Mouse (Mus musculus): ENCODE results near the gene Amigo2. TPM values are rescaled to one million over a fixed set of nuclear protein-coding genes. Genes with fewer than 3 reads are reported as not detected.

Amigo2 gene
- 3.5 and 4.4 TPM in 2 replicates for total RNA-seq (2017)

DNA sequence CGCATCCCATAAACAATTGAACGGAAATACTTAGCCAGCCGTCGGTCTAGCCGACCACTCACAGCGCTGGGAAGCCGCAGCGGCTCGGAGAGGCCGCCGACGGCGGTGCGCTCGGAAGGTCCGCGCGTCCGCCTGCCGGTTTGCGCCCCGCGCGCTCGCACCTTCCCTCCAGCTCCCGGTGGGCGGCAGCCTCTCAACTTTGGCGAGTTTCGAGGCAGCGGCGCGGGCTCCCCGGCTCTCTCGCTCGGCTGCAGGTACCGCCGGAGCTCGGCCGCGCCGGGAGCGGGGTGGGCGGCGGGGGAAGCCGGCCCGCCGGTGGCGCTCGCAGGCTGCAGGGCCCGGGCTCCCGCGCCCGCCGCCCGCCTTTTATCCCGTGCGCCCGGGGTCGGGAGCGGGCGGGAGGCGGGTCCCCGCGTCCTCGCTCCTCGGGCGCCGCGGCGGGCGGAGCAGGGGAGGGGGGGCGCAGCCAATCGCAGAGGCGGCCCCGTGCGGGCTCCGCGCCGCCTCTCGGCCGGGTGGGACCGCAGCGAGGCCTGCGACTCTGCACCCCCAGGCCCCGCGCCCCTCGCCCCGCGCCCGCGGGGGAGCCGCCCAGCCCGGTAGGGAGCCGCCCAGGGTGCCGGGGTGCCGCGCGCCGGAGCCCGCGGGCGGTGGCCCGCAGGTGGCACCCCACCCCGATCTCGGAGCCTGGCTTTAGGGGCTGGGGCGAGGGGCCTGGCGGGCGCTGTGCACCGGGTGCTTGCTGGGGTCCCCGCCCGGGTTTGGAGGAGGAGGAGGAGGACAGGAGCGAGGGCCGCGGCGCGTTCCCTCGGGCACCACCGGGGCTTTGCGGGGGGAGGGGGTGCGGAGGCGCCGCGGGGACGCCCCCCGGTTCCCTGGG, at the start of gene Amigo2, which contains the start of gene Pced1b:
Gene Amigo2 (minus strand): TSS at position 377 of the 880 bp plus-strand sequence.
Gene Pced1b (plus strand): TSS at position 197 of the 880 bp plus-strand sequence.
- no peak for ATAC-seq (replicated peaks; ENCODE audit: low read depth, poor library complexity, severe bottlenecking)

DNA sequence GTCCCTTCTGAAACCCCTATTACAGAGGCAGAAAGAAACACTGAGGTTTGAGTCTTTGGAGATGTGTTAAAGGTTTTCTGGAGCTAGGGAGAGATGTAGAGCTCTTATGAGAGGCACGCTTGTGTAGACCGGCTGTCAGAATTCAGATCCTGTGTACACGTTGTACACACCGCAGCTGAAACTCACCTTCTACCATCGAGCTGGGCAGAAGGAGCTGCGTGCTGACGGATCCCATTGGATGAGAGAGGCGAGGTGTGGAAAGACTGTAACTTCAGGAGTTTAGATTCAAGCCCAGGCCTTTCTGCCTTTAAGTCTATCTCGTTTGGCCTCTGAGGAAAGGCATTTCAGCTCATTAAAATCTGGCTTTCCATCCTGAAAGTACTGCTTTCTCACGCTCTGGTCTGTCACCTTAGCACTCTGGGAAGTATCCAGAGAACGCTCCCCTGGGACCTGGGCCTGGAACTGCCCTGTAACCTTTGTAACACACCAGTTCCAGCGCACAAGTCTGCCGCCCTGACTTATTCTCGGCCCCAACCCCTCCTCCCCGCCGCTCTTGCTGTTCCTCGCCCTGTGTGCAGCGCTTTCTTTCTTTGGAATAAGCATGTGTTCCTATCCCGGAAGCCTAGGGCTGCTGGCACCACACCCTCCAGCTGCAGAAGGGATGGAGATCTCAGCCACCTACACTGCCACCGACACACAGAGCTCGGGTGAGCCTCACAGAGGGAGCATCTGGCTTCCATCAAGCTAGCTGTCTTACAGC, 44.4 kb upstream of the Amigo2 start:
- no peak for ATAC-seq (replicated peaks; ENCODE audit: low read depth, poor library complexity, severe bottlenecking)

DNA sequence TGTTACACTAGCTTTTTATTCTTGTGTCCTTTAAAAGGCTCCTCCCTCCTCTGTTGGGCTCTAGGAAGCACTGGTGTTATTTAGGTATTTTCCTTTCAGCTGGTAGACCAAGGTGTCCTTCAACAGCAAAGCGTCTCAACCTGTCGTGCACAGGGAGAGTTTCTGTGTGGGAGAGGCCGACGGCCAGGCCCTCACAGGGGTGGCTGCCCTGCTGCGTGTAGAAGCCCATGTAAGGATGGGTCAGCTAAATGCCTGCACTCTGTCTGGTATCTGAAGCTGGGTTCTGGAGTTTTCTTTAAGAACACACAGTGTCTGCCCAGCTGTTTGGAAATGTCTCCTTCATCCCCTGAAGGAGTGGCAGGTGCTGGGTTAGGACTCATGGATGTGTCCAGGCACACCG, 43.3 kb upstream of the Amigo2 start:
- ATAC-seq (replicated peaks; ENCODE audit: low read depth, poor library complexity, severe bottlenecking) = no peak

DNA sequence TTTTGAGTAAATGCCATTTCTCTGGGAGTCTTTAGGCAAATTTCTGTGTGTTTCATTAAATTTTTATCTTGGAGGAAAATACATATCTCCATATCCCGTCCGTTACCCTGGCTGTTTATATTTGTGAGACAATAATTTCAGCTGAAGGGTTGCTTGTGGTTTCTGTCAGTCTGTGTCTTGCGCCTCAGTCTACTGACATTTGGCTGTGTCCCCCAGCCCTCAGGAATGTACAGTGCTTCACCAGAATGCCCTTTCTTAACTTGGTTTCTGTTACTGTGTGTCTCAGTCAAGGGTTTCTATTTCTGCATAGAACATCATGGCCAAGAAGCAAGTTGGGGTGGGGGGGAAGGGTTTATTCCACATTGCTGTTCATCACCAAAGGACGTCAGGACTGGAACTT, 42.1 kb upstream of the Amigo2 start:
- ATAC-seq (replicated peaks; ENCODE audit: low read depth, poor library complexity, severe bottlenecking) = no peak

DNA sequence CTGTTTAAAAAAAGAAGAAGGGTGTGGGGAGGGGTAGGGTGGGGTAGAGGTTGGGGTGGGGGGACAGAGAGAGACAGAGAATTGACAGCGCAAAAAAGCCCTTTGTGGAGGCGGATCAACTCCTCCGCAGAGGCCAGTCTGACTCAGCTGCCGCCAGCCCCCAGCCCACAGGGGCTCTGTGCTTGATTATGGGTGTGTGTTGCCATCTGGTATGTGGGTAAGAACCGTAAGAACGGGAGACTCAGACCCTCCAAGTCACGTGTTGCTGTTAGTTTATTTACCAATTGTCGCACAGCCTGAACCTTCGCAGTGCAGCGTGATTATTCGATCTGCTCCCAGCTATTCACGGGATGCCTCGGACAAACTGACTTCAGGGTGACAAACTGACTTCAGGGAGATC, 41.6 kb upstream of the Amigo2 start:
- no peak for ATAC-seq (replicated peaks; ENCODE audit: low read depth, poor library complexity, severe bottlenecking)

DNA sequence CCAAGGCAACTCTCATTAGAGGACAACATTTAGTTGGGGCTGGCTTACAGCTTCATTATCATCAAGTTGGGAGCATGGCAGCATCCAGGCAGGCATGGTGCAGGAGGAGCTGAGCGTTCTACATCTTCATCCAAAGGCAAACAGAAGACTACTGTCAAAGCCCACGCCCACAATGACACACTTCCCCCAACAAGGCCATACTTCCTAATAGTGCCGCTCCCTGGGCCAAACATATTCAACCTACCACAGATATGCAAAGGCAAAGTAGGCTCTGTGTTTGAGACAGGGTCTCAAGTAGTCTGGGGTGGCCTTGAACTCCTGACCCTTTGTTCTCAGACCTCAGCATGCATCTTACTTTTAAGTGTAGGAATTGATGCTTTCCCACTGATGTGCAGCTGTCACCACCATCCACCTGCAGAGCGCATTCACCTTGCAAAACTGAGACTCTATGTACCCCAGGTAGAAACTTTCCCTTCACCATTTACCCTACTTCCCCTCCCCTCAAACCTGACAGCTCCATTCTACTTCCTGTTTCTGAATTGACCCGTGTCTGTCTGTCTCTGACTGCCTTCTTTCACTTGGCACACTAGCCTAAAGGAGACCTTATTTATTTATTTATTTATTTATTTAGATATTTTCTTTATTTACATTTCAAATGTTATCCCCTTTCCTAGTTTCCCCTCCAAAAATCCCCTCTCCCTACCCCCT, 40.5 kb upstream of the Amigo2 start:
- no peak for ATAC-seq (replicated peaks; ENCODE audit: low read depth, poor library complexity, severe bottlenecking)

DNA sequence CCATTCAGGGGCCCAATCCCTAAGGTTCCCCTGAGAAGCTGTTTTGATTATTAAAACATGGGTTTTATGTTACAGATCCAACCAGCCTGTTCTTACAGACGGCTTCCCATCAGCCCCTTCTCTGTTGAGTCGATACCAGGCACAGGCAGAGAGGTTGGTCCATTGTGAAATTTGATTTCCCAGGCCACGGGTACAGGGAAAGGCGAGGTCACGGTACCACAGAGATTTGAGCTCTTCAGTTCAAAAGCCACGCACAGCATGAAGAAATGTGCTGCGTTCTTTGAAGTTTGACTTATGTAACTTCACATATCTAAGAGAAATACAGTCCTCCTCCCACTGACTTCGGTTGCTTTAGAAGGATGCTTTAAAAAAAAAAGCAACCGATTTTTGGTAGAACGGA, 39.6 kb upstream of the Amigo2 start:
- no peak for ATAC-seq (replicated peaks; ENCODE audit: low read depth, poor library complexity, severe bottlenecking)

DNA sequence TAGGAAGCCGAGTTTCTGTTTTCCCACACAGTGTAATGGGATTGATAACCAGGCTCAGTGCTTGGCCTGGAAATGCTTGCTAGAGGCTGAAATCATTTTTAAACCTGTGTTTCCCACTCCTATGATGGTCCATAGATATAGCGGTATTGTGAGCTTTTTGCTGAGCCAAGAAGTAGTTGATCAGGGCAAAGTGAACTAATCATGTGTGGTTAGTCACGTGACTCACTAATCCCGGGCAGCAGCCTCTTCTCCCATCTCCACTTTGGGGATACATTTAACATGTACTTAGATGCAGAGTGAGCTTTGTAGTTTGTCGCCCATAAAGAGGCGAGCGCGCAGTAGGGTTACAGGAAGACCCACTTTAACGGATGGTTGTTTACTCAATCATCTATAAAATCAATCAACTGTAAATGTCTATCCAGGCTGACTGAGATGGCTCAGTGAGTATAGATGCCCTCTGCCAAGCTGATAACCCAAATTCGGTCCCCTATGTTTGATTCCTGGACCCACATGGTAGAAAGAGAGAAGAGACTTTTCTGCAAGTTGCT, 38.7 kb upstream of the Amigo2 start:
- ATAC-seq (replicated peaks; ENCODE audit: low read depth, poor library complexity, severe bottlenecking) = no peak

DNA sequence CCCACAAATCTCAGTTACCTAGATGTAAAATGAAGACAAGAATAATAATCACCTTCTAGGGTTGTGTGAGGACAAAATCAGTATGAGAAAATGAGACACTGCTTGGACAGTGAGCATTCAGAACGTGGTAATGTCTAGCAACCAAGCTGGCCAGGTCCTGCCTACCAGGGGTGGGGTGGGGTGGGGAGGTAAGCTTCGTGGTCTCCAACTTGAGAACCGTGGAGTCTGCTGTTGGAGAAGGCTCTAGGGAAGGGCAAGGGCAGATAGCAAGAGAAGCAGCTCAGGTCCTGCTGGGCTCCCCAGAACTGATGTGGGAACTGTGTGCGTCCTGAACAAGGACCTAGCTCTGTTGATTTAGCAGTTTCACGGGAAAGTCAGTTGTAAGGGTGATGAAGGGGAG, 37.1 kb upstream of the Amigo2 start:
- no peak for ATAC-seq (replicated peaks; ENCODE audit: low read depth, poor library complexity, severe bottlenecking)

DNA sequence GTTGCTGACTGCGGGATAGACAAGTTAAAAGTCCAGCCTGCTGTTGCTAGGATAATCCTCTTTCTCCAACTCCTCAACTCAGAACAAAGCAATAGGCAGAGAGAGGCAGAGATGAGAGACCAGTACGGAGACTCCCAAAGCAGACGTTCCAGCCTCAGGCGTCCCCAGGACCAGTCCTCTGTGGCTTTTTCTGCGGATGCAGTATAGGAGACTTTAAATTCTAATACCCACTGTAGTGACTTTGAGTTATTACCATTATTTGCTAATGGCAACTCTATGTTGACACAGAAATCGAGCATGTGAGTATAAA, 35.4 kb upstream of the Amigo2 start:
- no peak for ATAC-seq (replicated peaks; ENCODE audit: low read depth, poor library complexity, severe bottlenecking)

DNA sequence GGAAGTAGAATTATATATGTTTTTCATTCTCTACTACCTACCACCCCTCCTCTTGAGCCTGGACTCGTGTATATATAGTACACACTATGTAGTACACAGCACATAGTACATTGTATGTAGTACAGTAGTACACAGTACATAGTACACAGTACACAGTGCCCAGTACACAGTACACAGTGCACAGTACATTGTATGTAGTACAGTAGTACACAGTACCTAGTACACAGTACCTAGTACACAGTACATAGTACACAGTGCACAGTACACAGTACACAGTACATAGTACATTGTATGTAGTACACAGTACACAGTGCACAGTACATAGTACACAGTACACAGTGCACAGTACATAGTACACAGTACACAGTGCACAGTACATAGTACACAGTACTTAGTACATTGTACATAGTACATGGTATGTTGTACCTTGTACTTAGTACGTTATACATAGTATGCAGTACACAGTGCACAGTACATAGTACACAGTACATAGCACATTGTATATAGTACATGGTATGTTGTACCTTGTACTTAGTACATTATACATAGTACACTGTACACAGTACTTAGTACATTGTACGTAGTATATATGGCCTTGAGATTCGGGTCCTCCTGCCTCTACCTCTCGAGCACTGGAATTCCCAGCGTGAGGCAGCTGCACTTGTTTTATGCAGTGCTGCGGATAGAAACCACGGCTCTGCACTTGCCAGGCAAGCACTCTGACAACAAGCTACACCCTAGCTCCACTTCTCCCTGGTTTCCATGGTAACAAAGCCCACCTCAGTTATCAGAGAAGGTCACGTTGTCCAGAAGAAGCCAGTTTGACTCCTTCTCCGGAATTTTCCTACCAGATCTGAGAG, 34.9 kb upstream of the Amigo2 start:
- no peak for ATAC-seq (replicated peaks; ENCODE audit: low read depth, poor library complexity, severe bottlenecking)

DNA sequence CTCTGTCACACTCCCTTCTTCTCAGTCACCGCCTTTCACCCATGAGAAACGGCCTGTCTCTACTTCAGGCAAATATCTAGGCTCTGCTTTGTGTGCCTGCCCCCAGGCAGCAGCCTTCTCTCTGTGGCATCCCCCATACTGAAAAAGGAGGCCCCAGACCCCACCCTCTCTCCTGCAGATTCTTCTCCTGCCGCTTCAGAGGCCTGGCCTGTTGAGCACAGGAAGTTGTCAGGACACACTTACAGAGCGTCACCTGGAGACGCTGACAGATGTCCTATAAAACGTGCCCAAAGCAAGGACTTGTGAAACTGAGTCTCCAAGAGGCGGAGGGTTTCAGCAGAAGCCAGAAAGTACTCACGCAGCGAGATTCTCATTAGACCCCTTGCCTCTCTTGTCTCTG, 33.7 kb upstream of the Amigo2 start:
- no peak for ATAC-seq (replicated peaks; ENCODE audit: low read depth, poor library complexity, severe bottlenecking)

DNA sequence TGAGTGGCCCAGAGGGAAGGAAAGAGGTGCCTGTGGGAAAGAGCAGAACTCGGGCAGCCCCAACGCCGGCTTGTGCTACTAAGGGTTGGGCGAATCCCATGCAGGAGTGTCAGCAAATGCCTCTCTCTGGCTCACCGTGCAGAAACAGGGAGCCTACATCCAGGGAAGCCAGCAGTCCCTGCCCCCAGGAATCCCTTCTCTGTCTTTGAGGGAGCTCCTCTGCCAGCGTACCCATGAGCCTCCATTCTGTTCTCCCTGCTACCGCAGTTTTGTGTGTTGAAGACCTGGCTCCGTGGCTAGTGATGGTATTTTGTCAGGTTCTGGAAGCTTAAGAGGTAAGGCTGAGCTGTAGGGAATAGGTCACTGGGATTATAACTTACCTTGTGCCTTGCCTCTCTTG, 33.0 kb upstream of the Amigo2 start:
- no peak for ATAC-seq (replicated peaks; ENCODE audit: low read depth, poor library complexity, severe bottlenecking)

DNA sequence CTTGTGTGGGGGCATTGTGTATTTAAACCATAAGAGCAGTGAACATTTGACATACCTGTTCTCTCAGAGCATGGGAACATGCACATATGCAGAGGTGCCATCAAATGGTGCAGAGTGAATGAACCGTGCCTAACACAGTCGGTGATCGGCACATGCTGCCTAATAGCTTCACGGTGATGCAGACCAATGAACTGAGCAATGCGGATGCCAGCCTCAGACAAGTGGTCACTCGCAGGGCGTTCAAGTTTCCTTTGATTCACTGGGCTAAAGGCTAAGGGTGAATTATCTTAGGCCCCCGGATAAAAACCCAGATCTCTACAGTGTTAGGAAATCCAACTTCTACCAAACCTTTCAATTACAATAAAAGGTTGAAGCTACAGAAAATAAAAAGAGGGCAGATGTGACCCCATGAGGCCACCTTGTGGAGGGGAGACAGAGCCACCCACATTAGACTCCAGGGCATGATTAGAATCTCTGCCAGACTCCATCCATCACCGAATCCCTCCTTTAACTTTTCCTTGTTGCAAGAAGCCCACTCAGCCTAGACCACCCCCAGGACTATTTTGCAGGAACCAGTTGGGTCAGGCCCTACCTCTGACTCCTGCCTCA, 31.4 kb upstream of the Amigo2 start:
- ATAC-seq (replicated peaks; ENCODE audit: low read depth, poor library complexity, severe bottlenecking) = no peak

DNA sequence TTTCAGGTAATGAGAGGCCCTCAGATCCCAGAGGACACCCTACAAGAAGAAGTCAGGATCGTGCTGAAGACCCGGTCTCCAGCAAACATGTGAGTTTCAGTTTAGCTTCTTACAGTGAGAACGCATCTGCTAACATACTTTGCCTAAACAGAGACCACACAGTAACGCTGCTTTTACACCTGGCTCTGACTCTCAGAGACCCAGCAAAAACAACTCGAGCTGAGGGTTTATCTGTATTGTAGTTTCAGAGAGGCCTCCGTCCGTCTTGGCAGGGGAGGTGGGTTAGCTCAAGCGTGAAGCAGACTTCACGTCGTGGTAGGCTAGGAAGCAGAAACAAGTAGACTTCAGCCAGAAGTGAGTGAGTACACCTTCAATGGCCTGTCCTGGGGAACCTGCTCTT, 30.2 kb upstream of the Amigo2 start:
- no peak for ATAC-seq (replicated peaks; ENCODE audit: low read depth, poor library complexity, severe bottlenecking)

DNA sequence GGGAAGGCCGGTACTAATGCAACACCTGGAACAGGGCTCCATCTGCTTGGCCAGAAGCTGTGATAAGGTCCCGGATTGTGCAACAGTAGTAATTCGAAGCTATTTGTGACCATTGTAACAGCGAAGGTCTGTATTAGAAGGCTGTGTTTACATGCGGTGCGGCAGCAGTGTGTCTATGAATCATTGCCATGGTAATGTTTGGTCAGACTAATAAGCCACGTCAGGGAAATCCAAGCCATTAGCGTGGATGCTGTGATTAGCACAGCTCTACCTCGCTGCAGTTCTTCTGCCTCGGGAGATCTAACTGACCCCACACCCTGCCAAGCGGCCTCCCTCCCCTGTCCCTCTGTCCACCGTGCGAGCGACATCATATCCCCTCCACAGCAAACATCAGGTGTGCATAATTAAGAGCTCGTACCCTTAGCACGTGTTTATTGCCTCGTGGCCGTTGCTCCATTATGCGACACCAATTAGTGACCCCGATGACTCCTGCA, 29.6 kb upstream of the Amigo2 start:
- no peak for ATAC-seq (replicated peaks; ENCODE audit: low read depth, poor library complexity, severe bottlenecking)

DNA sequence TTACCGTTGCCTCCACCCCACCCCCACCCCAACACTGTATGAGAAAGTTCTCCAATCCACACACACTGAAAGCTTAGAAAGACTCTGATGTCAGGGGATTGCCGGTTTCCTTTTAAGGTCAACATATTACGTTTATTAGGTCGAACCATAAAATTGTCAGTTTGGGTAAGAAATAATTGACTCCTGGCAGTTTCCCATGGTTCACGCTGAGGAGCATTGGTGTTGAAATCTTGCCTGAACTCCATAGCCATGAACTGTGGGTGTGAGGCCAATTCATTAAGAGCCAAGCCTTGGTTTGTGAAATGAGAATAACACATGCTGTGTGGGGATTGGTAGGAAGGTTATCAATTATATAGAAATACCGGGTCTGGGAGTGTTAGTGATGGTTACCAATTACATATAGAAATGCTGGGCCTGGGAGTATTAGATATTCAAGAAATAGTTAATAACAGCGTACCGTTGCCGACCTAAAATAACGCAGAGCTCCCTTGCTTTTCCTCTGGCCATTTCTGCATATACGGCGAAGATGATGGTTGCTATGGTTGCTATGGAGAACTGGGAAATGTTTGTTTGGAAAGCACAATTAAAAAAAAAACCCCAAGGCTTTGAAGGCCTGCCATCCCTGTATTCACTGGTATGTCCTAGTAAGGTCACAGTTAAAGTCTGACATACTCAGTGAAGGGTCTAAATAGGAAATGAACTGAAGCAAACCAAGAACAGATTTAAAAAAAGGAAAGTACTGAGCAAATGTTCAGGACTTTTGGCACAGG, 28.7 kb upstream of the Amigo2 start:
- no peak for ATAC-seq (replicated peaks; ENCODE audit: low read depth, poor library complexity, severe bottlenecking)

DNA sequence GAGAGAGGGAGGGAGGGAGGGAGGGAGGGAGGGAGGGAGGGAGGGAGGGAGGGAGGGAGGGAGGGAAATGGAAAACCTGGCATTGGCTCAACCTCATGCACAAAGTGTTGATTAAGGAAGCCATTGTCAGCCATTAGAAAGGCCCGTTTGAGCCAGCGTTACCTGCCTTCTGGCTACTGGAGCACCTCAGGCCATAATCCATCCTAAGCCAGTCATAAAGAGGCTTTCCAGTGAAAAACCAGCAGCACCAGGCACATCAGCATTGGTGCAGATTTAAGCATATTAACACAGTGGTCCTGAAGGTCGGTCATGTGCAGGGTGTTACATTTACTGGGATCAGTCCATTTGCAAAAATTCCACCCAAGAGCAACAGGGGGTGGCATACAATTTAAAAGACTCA, 25.7 kb upstream of the Amigo2 start:
- no peak for ATAC-seq (replicated peaks; ENCODE audit: low read depth, poor library complexity, severe bottlenecking)

All from common myeloid progenitor, adult 5-6 weeks (primary cell).